Mouse (Mus musculus): ENCODE measurements around the gene Kctd15.

GRCm38 (mm10) chr7:34696086-34696485 lies 39.6 kb upstream of the Kctd15 start:
- TF ChIP-seq GATA1 (IDR thresholded peaks at IDR 0.05; ENCODE audit: borderline replicate concordance, low read length) = no peak
- no peak for TF ChIP-seq FLI1 (IDR thresholded peaks at IDR 0.05; ENCODE audit: low read length)

Data from megakaryocyte, embryonic 14.5 days (primary cell).